Mouse (Mus musculus) kidney, adult 2 months (tissue): ENCODE data around the gene Tfdp1.

ENCODE experiments used
- CTCF ChIP-seq: fragments of 200-500 bp; conservative IDR thresholded peaks from 2 replicates; pipeline ENCODE4 v1.5.1; 2011; ENCODE audit warnings: low read depth, mild to moderate bottlenecking, control low read depth, low read length, moderate library complexity, mixed read lengths; ENCODE audit not compliant: insufficient read depth, insufficient read length
- POLR2A ChIP-seq: fragments of 200-500 bp; IDR thresholded peaks from one replicate; pipeline ENCODE4 v1.6.1; 2011; ENCODE audit warnings: low read depth, low read length, control low read depth

DNA sequence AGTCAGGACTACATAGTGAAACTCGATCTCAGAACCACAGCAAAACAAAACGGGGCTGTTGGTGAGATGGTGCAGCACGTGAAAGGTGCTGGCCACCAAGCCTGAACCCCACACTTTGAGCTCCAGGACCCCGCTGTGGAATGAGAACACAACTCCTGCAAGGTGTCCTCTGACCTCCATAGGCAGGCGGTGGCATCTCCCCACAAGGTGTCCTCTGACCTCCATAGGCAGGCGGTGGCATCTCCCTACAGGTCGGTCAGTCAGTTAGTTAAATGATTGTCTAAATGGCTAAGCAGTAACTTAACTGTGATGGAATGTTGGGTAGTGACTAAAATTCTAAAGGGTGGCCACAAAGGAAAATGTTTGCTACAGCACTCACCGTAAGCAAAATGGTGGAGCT is 39.0 kb upstream of the Tfdp1 start:
- no peak for TF ChIP-seq CTCF
- TF ChIP-seq POLR2A, result no peak
